Mouse (Mus musculus) gastrocnemius, postnatal 10 days (tissue): ENCODE measurements around the gene Lrmda. TPM values are rescaled to one million over a fixed set of nuclear protein-coding genes. Genes with fewer than 3 reads are reported as not detected.

Experiments
- DNase-seq: peaks from one replicate; pipeline ENCODE4 v3.0.0; 2021; ENCODE audit warnings: mixed read lengths
- microRNA-seq, 2 experiments: library from miRNA; unstranded; fragments of <30 nt; microRNA quantifications; one replicate each; pipeline ENCODE4 v1.2.0; 2021
- total RNA-seq, 2 experiments: library from RNA; stranded (reverse); gene quantifications; 2 replicates each; pipeline ENCODE4 v1.2.3; 2021

Gene Lrmda
- total RNA-seq, 2 experiments from 2014 or later: 1.2 to 1.9 TPM

GRCm38 (mm10) chr14:23084797-23085196 lies 1065.3 kb downstream of the Lrmda start:
- no peak for DNase-seq

DNA sequence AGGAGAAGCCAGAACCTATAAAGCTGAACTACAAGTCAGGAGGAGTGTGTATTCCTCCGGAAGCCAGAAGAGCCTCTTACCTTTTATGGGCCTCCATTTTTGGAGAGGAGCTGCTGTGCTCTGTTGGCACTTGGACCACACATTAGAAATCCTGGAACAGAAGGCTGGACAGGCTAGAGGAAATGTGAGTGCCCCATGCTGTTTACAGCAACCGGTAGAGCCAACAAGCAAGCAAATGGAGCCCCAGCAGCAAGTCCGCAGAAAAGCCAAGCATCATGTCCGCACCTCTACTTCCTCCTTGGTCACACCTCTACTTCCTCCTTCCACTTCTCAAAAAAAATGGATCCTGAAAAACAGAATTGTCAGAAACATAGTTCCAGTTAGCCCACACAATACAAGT lies 1073.8 kb downstream of the Lrmda start:
- DNase-seq: no peak

GRCm38 (mm10) chr14:23094546-23095157 lies 1075.1 kb downstream of the Lrmda start:
- no peak for DNase-seq

GRCm38 (mm10) chr14:23095158-23096016 lies 1075.9 kb downstream of the Lrmda start:
- DNase-seq: no peak

- DNase-seq: no peak
Measured at GRCm38 (mm10) chr14:23096017-23096336, 1076.5 kb downstream of the Lrmda start.

DNA sequence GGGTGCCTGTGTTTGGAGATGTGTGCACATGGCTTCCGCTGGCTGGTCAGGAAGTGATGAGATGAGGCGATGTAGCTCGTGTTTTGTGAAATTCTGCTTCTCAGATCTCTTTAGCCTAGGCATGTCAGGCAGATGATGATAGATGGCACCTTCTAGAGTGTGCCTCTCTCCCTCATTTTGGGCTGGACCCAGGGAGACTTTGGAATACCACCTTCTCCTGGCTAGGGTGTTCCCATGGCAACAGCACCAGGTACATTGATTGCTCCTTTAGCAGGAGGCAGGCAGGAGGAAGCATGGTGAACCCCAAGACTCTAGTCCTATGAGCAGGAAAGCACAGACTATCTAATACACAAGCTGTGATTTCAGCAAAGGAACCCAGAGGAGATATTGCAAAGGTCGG lies 1076.9 kb downstream of the Lrmda start:
- DNase-seq: no peak

Small RNAs within 50 kb of the gene (microRNA-seq; reads per million reads assigned to microRNA genes)
- gene Gm27532: 0 reads per million in 2 experiments

Other genes starting within 250 kb of the Lrmda start
- 100 to 1,000 TPM; 308 to 335 TPM for gene Vdac2, start 194.5 kb upstream of the Lrmda start, total RNA-seq
- 10 to 100 TPM; 10.3 to 11.1 TPM for gene Comtd1, start 170.7 kb upstream of the Lrmda start, total RNA-seq
- gene Zfp503, start 30.1 kb upstream of the Lrmda start, total RNA-seq: 1 to 10 TPM; 7.3 to 8.0 TPM